Mouse (Mus musculus) c-Kit-positive CD71-negative TER-119-negative erythroid progenitor cells, embryonic 14.5 days (primary cell): ENCODE data around the gene Bmp2.
A peak's percentile ranks its signal among the peaks of the same experiment; 100 is the strongest.

ENCODE experiments used
- DNase-seq: peaks from one replicate; pipeline ENCODE4 v3.0.0-alpha.2; 2013; ENCODE audit warnings: low read depth

The Bmp2 gene

GRCm38 (mm10) chr2:133552031-133552841 lies at the start of gene Bmp2:
TSS of gene Bmp2 (plus strand) at chr2:133552159.
- no peak for DNase-seq

GRCm38 (mm10) chr2:133505678-133506077 lies 46.3 kb upstream of the Bmp2 start:
- DNase-seq, result no peak

- DNase-seq, result no peak
Measured at GRCm38 (mm10) chr2:133507045-133507444, 44.9 kb upstream of the Bmp2 start.

GRCm38 (mm10) chr2:133509141-133509540 lies 42.8 kb upstream of the Bmp2 start:
- DNase-seq, result no peak

- DNase-seq, result no peak
Measured at GRCm38 (mm10) chr2:133511011-133511779, 40.8 kb upstream of the Bmp2 start.

GRCm38 (mm10) chr2:133516331-133517046 lies 35.5 kb upstream of the Bmp2 start:
- no peak for DNase-seq

GRCm38 (mm10) chr2:133517867-133518266 lies 34.1 kb upstream of the Bmp2 start:
- no peak for DNase-seq

- DNase-seq, result no peak
Measured at GRCm38 (mm10) chr2:133521193-133521592, 30.8 kb upstream of the Bmp2 start.

GRCm38 (mm10) chr2:133522121-133522520 lies 29.8 kb upstream of the Bmp2 start:
- DNase-seq, result no peak

GRCm38 (mm10) chr2:133525621-133526181 lies 26.3 kb upstream of the Bmp2 start:
- DNase-seq, result no peak

- DNase-seq, result no peak
Measured at GRCm38 (mm10) chr2:133529396-133529795, 22.6 kb upstream of the Bmp2 start.

- no peak for DNase-seq
Measured at GRCm38 (mm10) chr2:133533073-133533472, 18.9 kb upstream of the Bmp2 start.

GRCm38 (mm10) chr2:133535481-133535880 lies 16.5 kb upstream of the Bmp2 start:
- DNase-seq, result no peak

- DNase-seq, result no peak
Measured at GRCm38 (mm10) chr2:133536812-133537211, 15.1 kb upstream of the Bmp2 start.

- no peak for DNase-seq
Measured at GRCm38 (mm10) chr2:133540702-133541101, 11.3 kb upstream of the Bmp2 start.

GRCm38 (mm10) chr2:133550238-133550682 lies 1.7 kb upstream of the Bmp2 start:
- peak; percentile 54 for DNase-seq

- DNase-seq, result no peak
Measured at GRCm38 (mm10) chr2:133552842-133553465, 995 bp downstream of the Bmp2 start.

GRCm38 (mm10) chr2:133553911-133554285 lies 1.9 kb downstream of the Bmp2 start:
- DNase-seq, result no peak

GRCm38 (mm10) chr2:133554286-133555021 lies 2.5 kb downstream of the Bmp2 start:
- DNase-seq, result no peak

- no peak for DNase-seq
Measured at GRCm38 (mm10) chr2:133564248-133564886, 12.4 kb downstream of the Bmp2 start.

GRCm38 (mm10) chr2:133565424-133565823 lies 13.5 kb downstream of the Bmp2 start:
- no peak for DNase-seq
